Mouse (Mus musculus) induced T-regulatory cell, adult 2 months (primary cell): ENCODE measurements around the gene Gm45713.
"Not testable (repeated sequence)": the region's sequence is repeated elsewhere in the genome, so short reads cannot be mapped to it uniquely, and the experiment has no call there.

Experiments
- DNase-seq: peaks from one replicate; pipeline ENCODE4 v3.0.0-alpha.2; 2012; ENCODE audit warnings: low read depth

Gm45713 gene

DNA sequence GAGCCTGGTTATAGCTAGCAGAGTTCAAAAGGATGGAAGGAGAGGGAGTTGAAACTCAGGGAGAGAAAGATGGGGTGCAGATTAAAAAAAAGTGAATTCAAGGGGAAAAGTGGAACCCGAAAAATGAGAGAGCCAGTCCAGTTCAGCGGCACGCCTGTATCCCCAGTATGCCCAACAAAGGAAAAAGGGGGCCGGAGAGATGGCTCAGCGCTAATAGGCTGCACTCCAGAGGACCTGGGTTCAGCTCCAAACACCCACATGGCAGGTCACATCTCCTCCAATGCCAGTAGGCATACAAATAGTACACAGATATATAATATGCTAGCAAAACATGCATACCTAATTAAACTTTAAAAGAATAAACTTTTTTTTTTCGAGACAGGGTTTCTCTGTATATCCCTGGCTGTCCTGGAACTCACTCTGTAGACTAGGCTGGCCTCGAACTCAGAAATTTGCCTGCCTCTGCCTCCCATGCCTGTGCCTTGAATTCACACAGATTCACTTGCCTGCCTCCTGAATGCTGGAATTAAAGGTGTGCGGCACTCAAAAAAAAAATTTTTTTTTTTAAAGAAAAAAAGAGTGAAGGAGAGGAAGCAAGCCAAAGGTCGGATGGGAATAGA lies 27.1 kb upstream of the Gm45713 start:
- no peak for DNase-seq

DNA sequence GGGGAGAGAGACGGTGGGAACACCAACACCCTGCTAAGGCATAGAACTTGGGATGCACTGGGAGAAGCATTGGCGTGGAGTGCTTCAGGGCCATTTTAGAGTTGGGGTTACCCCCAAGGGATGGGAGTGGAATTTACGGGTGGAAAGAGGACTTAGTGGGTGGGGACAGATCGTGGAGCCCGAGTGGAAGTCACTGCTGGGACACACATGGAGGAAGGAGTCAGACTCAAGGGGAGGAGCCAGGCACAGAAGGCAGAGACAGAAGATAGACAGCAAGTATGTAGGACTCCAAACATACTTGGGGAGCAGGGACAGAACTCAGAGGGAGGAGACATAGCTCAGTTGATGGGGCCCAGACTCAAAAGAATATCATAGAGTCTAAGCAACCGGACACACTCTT lies 26.5 kb upstream of the Gm45713 start:
- no peak for DNase-seq

DNA sequence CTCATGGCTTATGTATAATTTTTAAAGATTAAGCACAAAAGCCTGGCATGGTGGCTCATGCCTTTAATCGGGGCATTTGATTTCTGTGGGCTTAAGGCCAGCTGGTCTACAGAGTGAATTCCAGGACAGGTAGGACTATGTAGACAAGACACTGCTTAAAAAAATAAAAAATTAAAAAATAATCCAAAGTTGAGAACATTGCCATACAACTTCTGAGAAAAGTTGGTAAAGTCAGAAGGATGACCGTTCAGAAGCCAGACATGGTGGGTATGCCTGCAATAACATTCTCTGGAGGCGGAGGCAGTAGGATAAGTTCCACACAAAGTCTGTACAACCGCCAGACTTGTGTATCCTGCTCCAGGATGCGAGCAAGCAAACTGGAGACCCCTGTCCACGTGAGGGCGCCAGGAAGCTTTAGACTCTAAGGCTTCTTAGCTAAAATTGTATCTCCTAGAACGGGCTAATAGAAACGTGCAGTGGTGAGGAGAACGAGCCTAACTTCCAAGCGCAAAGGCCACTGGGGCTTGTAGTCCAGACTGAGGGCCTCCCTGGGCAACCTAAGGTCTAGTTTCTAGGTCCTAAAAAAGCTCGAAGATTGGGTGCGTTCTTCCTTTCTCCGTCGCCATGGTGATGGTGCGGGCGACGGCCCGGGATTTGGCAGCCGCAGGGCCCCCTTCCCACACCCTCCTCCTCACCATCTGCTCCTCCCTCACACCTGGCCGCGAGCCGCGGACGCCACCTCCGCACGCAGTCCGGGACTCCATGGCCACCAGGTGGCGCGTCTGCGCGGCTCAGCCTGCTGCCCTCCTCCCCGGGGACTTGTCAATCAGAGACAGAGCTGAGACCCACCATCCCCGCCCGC lies 25.8 kb upstream of the Gm45713 start:
- peak; percentile 91 for DNase-seq

DNA sequence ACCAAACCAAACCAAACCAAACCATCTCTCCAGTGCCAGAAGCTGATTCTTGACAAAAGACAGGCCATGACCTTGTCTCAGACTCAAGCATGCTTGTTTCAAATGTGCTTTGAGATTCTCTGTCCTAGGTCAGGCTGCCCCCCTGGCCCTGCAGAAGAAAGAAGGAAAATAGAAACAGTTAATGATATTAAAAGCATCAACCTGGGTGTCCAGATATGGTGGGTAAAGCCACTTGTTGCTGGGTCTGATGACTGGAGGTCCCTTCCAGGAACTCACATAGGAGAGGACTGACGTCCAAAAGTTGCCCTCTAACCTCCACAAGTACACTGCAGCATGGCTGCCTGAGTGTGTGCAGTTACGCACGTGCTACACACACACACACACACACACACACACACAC lies 24.8 kb upstream of the Gm45713 start:
- DNase-seq: no peak

DNA sequence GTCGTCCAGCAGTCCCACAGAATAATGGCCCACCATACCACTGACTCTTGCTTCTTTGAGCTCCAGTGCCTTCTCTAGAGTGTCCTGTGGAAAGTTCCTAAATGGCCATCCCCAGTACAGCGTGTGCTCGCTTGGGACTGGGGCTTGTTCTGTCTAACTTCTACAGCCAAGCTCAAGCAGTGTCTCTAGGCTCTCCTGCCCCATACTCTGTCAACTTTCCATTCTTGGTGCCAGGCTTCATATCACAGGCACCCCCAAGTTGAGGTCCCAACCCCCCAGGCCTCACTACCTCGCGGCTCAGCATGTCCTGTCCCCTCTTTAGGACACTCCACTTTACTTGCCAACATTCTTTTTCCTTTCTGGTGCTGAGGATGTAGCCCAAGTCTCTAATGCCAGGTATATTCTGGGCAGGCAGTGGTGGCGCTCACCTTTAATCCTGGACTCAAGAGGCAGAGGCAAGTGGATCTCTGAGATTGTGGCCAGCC lies 24.3 kb upstream of the Gm45713 start:
- no peak for DNase-seq

- no peak for DNase-seq
Observed at GRCm38 (mm10) chr7:45158991-45159390, 23.0 kb upstream of the Gm45713 start.

GRCm38 (mm10) chr7:45157459-45157858 lies 21.4 kb upstream of the Gm45713 start:
- no peak for DNase-seq

- no peak for DNase-seq
Observed at GRCm38 (mm10) chr7:45156206-45156605, 20.2 kb upstream of the Gm45713 start.

DNA sequence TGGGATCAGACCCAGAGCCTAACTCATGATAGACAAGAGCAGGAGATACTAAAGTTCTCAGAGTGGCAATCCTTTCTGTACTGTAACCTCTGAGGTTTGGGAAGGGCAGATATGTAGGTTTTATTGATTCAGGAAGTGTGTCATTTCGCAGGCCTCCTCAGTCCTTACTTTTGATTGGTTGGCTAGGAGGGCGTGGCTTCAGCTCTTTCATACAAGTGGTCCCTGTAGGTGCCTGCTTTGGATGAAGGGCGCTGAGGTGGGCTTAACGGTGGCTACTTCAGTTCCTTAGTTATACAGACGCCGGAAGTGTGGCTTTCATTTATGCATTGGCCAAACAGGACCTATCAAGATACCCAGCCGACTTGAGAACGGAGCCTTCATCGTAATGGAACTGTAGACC lies 19.6 kb upstream of the Gm45713 start:
- peak; percentile 28 for DNase-seq

- peak; percentile 81 for DNase-seq
Observed at GRCm38 (mm10) chr7:45154993-45155514, 19.0 kb upstream of the Gm45713 start.

DNA sequence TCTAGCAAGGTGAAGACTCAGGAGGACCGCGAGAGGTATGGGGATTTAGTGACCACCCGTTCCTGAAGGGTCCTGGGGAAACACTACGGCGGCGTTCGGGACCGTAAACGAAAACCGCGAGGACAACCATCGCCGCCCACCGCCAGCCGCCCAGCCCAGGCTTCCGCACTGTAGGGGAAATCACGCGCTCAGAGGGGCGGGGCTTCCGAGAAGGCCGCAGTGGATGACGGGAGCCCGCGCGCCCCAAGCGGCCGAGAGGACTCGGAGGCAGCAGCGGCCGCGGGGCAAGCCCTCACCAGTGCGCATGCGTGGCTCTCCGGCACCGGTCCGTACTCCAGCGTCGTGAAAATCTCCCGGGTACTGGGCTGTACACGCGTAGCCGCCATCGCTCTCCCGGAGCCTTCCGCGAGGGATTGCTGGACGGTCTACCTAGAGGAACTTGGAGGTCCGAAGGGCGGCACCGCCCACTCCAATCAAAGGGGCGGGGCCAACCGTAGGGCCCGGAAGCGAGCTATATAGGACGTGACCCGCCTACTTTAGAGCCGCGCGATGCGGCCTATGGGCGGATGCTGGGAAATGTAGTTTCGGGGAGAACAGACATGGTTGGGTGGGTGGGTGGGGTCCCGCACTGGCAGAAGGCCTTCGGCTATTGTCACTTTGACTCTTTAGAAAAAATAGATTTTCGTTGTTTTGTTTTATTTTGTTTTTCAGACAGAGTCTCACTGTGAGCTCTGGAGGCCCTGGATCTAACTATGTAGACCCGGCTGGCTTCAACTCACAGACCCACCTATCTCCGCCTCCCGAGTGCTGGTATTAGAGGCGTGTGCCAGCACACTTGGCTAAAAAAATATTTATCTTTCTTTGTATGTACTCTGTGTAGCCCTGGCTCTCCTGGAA lies 18.3 kb upstream of the Gm45713 start, which contains the start of the genes Pih1d1 and Aldh16a1:
Pih1d1 (plus strand) TSS at position 208 of the 897 bp plus-strand sequence.
Aldh16a1 (minus strand) TSS at position 489 of the 897 bp plus-strand sequence.
- peak; percentile 99 for DNase-seq

GRCm38 (mm10) chr7:45153586-45153985 lies 17.6 kb upstream of the Gm45713 start:
- DNase-seq: no peak

DNA sequence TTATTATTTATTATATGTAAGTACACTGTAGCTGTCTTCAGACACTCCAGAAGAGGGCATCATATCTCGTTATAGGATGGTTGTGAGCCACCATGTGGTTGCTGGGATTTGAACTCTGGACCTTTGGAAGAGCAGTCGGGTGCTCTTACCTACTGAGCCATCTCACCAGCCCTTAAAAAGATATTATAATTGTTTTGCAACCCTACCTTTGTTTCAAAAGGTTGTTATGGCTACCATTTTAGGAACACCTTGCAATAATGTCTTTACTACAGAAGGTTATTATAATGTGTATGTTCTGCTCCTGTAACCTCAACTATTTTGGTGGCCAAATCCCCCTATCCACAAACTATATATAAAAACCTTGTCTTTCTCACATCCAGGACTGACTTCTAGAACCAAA lies 17.0 kb upstream of the Gm45713 start:
- DNase-seq: not testable (repeated sequence)

- DNase-seq: no peak
Observed at GRCm38 (mm10) chr7:45151303-45151702, 15.3 kb upstream of the Gm45713 start.

- no peak for DNase-seq
Observed at GRCm38 (mm10) chr7:45150321-45150720, 14.3 kb upstream of the Gm45713 start.

DNA sequence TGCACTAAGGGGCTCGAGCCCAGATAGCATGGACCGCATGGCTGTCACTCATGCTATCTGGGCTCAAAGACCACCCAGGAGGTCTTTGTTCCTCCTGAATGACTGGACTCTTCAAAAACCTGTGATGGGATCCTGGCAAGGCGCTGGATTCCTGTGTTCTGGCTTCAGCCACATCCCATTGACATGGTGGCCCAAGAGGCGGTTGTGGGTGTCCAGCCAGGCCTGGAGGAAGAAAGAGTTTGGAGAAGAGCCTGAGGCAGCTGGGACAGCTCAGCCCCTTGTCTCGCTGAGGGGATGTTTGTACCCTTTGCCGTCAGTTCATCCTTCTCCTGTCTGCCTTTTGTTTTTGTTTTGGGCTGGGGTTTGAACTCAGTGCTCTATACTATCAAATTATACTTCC lies 13.5 kb upstream of the Gm45713 start:
- no peak for DNase-seq

DNA sequence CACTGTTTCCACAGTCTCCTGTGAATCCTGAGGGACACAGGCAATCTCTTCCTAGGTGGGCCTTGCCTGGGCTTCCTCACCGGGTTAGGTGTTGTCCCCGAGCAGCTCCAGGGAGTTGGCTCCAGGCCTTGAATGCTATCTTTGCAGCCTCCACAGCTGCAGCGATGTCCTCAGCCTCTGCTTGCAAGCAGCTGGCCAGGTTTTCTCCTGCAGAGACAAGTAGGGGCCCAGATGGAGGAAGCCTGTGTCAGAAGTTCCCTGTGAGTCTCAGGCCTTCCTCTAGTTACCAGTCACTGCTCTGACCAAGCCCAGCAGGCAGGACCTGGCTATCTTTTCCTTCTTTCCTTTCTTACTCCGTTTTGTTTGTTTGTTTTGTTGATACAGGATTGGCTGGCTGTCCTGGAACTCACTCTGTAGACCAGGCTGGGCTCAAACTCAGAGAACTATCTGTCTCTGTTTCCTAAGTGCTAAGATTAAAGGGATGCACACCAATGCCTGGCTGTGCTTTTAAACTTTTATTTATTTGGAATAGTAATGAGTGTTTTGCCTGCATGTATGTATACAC lies 12.6 kb upstream of the Gm45713 start:
- no peak for DNase-seq

- DNase-seq: no peak
Observed at GRCm38 (mm10) chr7:45147899-45148298, 11.9 kb upstream of the Gm45713 start.

GRCm38 (mm10) chr7:45147267-45147666 lies 11.2 kb upstream of the Gm45713 start:
- no peak for DNase-seq

DNA sequence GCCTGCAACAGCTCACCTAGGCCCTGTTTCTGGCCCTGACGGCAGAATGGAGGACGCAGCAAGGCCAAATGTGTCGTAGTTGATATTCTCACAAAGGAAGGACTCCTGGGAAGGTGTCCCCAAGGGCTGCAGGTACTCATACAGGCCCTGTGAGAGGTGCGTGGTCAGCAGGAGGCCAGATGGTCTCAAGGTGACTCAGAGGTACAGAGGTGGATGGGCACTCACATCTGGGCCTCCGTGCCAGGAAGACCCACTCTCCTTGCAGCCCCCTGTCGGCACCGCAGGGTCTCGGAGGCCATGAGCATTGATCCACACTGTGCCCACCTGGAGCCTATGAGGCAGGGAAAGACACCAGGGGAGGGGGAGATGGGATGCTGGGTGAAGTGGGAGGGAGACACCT lies 9.4 kb upstream of the Gm45713 start:
- DNase-seq: no peak

DNA sequence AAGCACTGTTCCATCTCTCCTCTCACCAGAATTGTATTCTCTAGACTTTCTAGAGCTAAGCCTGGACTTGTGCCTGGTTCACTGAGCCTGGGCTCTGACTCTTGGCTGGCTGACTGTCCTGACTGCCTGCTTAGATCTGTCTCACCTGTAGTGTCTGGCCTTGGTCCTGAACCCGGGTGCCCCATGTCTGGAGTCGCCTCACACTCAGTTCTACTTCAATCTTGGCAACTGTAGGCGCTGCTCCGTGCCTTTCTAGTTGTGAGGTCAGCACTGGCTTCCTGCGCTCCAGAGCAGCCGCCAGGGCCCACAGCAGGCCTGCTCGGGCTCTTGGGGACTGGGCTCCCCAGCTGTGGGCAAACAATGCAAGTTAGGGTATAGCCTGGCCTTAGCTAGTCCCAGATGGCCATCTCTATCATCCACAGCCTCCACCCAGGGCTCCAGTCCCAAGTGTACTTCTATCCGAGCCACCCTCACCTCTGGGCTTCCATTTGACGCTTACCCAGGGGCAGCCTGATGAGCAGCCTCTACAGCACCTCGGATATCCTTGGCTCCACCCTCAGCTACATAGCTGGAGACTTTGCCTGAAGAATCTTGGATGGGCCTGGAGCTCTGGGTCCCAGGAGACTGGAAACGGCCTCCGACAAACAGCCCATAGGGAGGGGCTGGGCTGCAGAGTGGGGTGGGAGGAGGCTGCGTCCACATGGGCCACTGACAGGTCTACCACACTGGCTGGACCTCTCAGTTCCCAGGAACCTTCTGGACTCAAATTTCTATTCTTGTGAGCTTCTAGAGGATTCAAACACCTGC lies 8.5 kb upstream of the Gm45713 start:
- DNase-seq: no peak
